Mouse (Mus musculus) megakaryocyte, embryonic 14.5 days (primary cell): ENCODE measurements around the gene Tas2r143.

Experiments used
- FLI1 ChIP-seq: IDR thresholded peaks from 2 replicates; pipeline ENCODE4 v1.6.1; 2012; ENCODE audit warnings: low read length, inconsistent platforms, mixed read lengths
- GATA1 ChIP-seq: IDR thresholded peaks from 3 replicates; pipeline ENCODE4 v1.6.1; 2012; ENCODE audit warnings: mixed read lengths, low read length, inconsistent platforms, borderline replicate concordance

DNA sequence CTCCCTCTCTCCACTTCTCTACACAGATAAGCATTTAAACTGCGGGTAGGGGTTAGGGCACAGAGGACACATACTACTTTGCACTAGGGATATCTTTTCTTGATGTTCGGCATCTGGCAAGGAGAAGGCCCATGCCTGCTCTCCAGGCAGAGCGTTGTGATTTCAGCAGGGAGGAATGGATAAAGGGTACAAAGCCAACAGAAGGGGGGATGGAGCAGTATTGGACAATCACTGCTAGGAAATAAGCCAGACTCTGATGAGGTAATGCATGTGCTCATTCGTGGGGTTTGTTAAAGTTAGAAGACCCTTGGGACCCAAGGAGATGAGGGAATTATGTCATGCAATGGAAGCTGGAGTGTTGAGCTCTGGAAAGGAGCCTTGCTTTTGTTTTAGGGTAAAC is 25.3 kb upstream of the Tas2r143 start:
- TF ChIP-seq GATA1 (no peak), FLI1 (no peak)
